Mouse (Mus musculus) ES-E14 (cell line): ENCODE data around the gene Gramd1a. TPM values are rescaled to one million over a fixed set of nuclear protein-coding genes. Genes with fewer than 3 reads are reported as not detected.

Experiments used
- DNase-seq: peaks from one replicate; pipeline ENCODE4 v3.0.0-alpha.2; 2013; ENCODE audit warnings: low read depth, low spot score
- H3K27ac ChIP-seq: 2 replicates; pipeline ENCODE4 v1.5.1; 2012; ENCODE audit warnings: low read depth, mild to moderate bottlenecking, low read length, moderate library complexity, mixed read lengths; ENCODE audit not compliant: poor library complexity, insufficient read depth, severe bottlenecking
- H3K36me3 ChIP-seq: 2 replicates; pipeline ENCODE4 v1.6.1; 2012; ENCODE audit warnings: mild to moderate bottlenecking, low read length, moderate library complexity, mixed read lengths; ENCODE audit not compliant: control insufficient read depth, poor library complexity, insufficient read depth, severe bottlenecking
- H3K4me1 ChIP-seq, 2 experiments: fragments of 150-350 bp in 1 of 2; sonication (generic) in 1 of 2; 2 replicates each; pipeline ENCODE4 v1.6.1; 2012; ENCODE audit warnings: low read length in 2 of 2, mild to moderate bottlenecking in 1 of 2, mixed read lengths in 1 of 2; ENCODE audit not compliant: control insufficient read depth in 2 of 2, insufficient read depth in 2 of 2, poor library complexity in 1 of 2
- H3K4me3 ChIP-seq, 2 experiments: fragments of 150-350 bp in 1 of 2; sonication (generic) in 1 of 2; 2 replicates each; pipeline ENCODE4 v1.5.1; 2012; ENCODE audit warnings: low read length in 2 of 2, low read depth in 1 of 2, mild to moderate bottlenecking in 1 of 2, mixed read lengths in 1 of 2; ENCODE audit not compliant: insufficient read depth in 1 of 2, poor library complexity in 1 of 2, severe bottlenecking in 1 of 2
- H3K9ac ChIP-seq: 2 replicates; pipeline ENCODE4 v1.6.1; 2012; ENCODE audit warnings: low read depth, mild to moderate bottlenecking, low read length, mixed read lengths; ENCODE audit not compliant: poor library complexity, insufficient read depth, severe bottlenecking
- H3K9me3 ChIP-seq: fragments of 150-350 bp; sonication (generic); 2 replicates; pipeline ENCODE4 v1.6.1; 2012; ENCODE audit warnings: low read depth, mild to moderate bottlenecking, low read length; ENCODE audit not compliant: control insufficient read depth, insufficient read depth
- CHD2 ChIP-seq: IDR thresholded peaks from 2 replicates; pipeline ENCODE4 v1.6.1; 2014; ENCODE audit warnings: mild to moderate bottlenecking, low read depth, low read length, inconsistent platforms
- HCFC1 ChIP-seq: IDR thresholded peaks from 2 replicates; pipeline ENCODE4 v1.6.1; 2012; ENCODE audit warnings: low read length, inconsistent platforms, borderline replicate concordance; ENCODE audit not compliant: insufficient read depth
- MAFK ChIP-seq: IDR thresholded peaks from 2 replicates; pipeline ENCODE4 v1.6.1; 2014; ENCODE audit warnings: mild to moderate bottlenecking, low read depth, low read length, inconsistent platforms; ENCODE audit not compliant: insufficient read depth
- ZC3H11A ChIP-seq: IDR thresholded peaks from 2 replicates; pipeline ENCODE4 v1.6.1; 2012; ENCODE audit warnings: low read depth, mild to moderate bottlenecking, inconsistent platforms, low read length, borderline replicate concordance
- ZNF384 ChIP-seq: IDR thresholded peaks from 2 replicates; pipeline ENCODE4 v1.6.1; 2012; ENCODE audit warnings: low read depth, low read length, inconsistent platforms
- in situ Hi-C, 2 experiments: fragments of 600-800 bp; cut with MboI; formaldehyde crosslinking; loops; one replicate each; pipeline ENCODE4 v1.15.1; 2025; ENCODE audit warnings: low sequenced_read_pairs in 2 of 2, inconsistent platforms in 1 of 2; ENCODE audit not compliant: unreplicated experiment in 2 of 2
- total RNA-seq: library from RNA; depleted of rRNA; stranded (reverse); fragments of 300-350 nt; gene quantifications from 2 replicates; pipeline ENCODE4 v1.2.3, GENCODE M21; 2012

The Gramd1a gene
- total RNA-seq, 1 experiment: 44.2 TPM

DNA sequence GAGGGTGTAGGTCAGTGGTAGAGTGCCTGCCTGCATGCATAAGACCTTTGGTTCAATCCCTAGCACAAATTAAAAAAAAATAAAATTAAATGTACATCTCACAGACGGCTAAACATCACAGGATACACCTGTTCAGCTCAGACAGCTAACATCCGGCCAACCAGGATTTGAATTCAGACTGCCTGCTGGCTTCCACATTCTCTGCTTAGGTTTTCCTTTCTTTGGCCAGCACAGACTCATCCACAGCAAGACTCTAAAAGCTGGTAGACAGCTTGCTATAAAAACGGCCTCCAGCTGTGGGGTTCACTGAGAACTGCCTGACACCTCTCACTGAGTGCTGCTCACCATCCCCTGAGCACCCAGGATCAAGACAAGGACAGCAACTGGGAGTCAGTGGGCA is 49.5 kb downstream of the Gramd1a start:
- Histone ChIP-seq H3K4me3 (no peak overlapping the region), H3K36me3 (no peaks in the 10 kb centered on the region), H3K9me3 (no peaks in the 10 kb centered on the region), H3K4me1 (peaks cover 0 to 3% of the 10 kb centered on the region in 2 experiments; a peak in 1 of 4 replicates), H3K9ac (no peak overlapping the region), H3K27ac (no peak overlapping the region)
- in situ Hi-C loops: no loop called here
- TF ChIP-seq CHD2: no peak
- no peak for TF ChIP-seq ZNF384
- no peak for TF ChIP-seq ZC3H11A
- no peak for TF ChIP-seq MAFK
- TF ChIP-seq HCFC1: no peak
- DNase-seq: no peak

- no peak overlapping the region for H3K4me3 ChIP-seq
- DNase-seq: no peak
- H3K4me1 ChIP-seq: peaks cover 0 to 3% of the 10 kb centered on the region in 2 experiments; a peak in 1 of 4 replicates
- TF ChIP-seq ZC3H11A (no peak), ZNF384 (no peak), CHD2 (no peak), MAFK (no peak), HCFC1 (no peak)
- H3K9ac ChIP-seq: no peak overlapping the region
- H3K9me3 ChIP-seq: no peaks in the 10 kb centered on the region
- no peaks in the 10 kb centered on the region for H3K36me3 ChIP-seq
- H3K27ac ChIP-seq: no peak overlapping the region
- in situ Hi-C loops: no loop called here
Observed at GRCm38 (mm10) chr7:31105061-31105768, 50.5 kb downstream of the Gramd1a start.

GRCm38 (mm10) chr7:31100786-31101185 is 54.9 kb downstream of the Gramd1a start:
- no peak overlapping the region for H3K4me3 ChIP-seq
- DNase-seq: no peak
- in situ Hi-C loops: no loop called here
- H3K27ac ChIP-seq: no peak overlapping the region
- TF ChIP-seq ZNF384: no peak
- TF ChIP-seq CHD2: no peak
- no peak for TF ChIP-seq HCFC1
- no peak for TF ChIP-seq ZC3H11A
- H3K9me3 ChIP-seq: no peaks in the 10 kb centered on the region
- peaks cover 0 to 5% of the 10 kb centered on the region in 2 experiments; a peak in 2 of 4 replicates for H3K4me1 ChIP-seq
- H3K9ac ChIP-seq: no peak overlapping the region
- H3K36me3 ChIP-seq: no peaks in the 10 kb centered on the region

DNA sequence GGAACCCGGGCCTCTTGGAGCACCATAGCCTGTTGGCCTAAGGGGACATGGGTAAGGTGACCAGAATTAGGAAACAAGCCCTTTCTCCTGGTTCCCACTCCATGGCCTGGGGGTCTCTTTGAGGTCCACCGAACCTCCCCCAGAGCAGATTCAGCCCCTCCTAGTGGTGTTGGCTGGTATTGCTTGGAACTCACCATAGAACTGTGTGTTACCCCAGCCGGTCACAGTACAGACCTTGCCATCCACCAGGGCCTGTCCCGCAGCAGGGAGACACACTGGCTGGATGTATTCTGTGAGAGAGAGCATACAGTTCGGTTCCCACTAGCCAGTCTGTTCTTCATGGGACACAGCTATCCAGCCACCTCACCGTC is 56.1 kb downstream of the Gramd1a start:
- TF ChIP-seq ZNF384 (no peak), ZC3H11A (no peak), HCFC1 (no peak), MAFK (no peak), CHD2 (no peak)
- Histone ChIP-seq H3K9ac (no peak overlapping the region), H3K4me1 (peaks cover 0 to 5% of the 10 kb centered on the region in 2 experiments; a peak in 2 of 4 replicates), H3K4me3 (no peak overlapping the region), H3K27ac (no peak overlapping the region), H3K9me3 (no peaks in the 10 kb centered on the region), H3K36me3 (no peaks in the 10 kb centered on the region)
- in situ Hi-C loops: no loop called here
- no peak for DNase-seq
